ENCODE assay signal across 7 mouse cellular contexts in the genomic region with DNA sequence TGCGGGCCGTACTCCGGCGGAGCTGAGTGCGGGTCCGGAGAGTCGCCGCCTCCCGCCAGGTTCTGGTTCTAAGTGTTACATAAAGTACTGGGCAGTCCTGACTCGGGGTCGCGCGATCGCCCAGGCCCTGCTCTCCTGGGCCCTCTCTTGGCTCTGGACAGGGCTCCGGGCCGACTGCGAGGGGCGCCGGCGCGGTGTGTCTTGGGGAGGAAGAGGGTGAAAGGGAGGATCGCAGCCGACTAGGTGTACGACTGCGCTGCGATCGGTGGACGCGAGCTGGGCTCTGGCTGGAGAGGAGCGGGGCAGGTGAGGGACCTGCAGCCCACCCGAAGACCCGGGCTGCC. TPM values are rescaled to one million over a fixed set of nuclear protein-coding genes. Genes with fewer than 3 reads are reported as not detected.
A peak's percentile ranks its signal among the peaks of the same experiment; 100 is the strongest.
DNase-seq lines count a peak whose midpoint lies in the region; ATAC-seq and TF ChIP-seq lines count a peak whose summit lies in the region.

No protein-coding gene starts in this region.

- H3K4me2 ChIP-seq in embryonic facial prominence, embryonic 11.5 days (ENCODE audit: low read depth, low read length) = peak overlapping the region; percentile 74
- H3K4me2 ChIP-seq in liver, postnatal 0 days (ENCODE audit: low read depth, low read length) = peak overlapping the region; percentile 97

- TF ChIP-seq EP300 in liver, postnatal 0 days (IDR thresholded peaks at IDR 0.05; ENCODE audit: low read depth) = no peak

- WGBS in lung, adult 2 months = under 1% methylated on average over 32 of the region's 32 CpGs
- under 1% methylated on average over 30 of the region's 32 CpGs for WGBS in embryonic facial prominence, embryonic 11.5 days
- under 1% methylated on average over 32 of the region's 32 CpGs for WGBS in hindbrain, embryonic 10.5 days
- WGBS in liver, postnatal 0 days (ENCODE audit: insufficient replicate concordance) = 0% methylated on average over 28 of the region's 32 CpGs

- no peak for ATAC-seq in embryonic facial prominence, embryonic 11.5 days (replicated peaks; ENCODE audit: insufficient number of reproducible peaks, low FRiP score, low TSS enrichment, low read depth)
- ATAC-seq in liver, postnatal 0 days = no peak; the same call in 1 of the 2 replicates

- H3K27ac ChIP-seq in embryonic facial prominence, embryonic 11.5 days (replicated peaks; ENCODE audit: low read depth, low read length) = peak overlapping the region; percentile 98
- H3K27ac ChIP-seq in hindbrain, embryonic 10.5 days = peak overlapping the region; percentile 99
- peak overlapping the region; percentile 99 for H3K27ac ChIP-seq in liver, postnatal 0 days (ENCODE audit: low read depth)

- TF ChIP-seq POLR2A in lung, adult 2 months (IDR thresholded peaks at IDR 0.05; ENCODE audit: borderline replicate concordance, extremely low read depth, low read depth, low read length) = no peak

- peak overlapping the region; percentile 96 for H3K9ac ChIP-seq in embryonic facial prominence, embryonic 11.5 days (replicated peaks; ENCODE audit: low read length)
- H3K9ac ChIP-seq in liver, postnatal 0 days (replicated peaks) = peak overlapping the region; percentile 96

- peaks cover 6% of the 10 kb centered on the region for H3K4me1 ChIP-seq in lung, adult 2 months (ENCODE audit: control insufficient read depth, insufficient read depth, low read length)
- no peaks in the 10 kb centered on the region for H3K4me1 ChIP-seq in embryonic facial prominence, embryonic 11.5 days (ENCODE audit: control insufficient read depth, insufficient read depth, low read length)
- H3K4me1 ChIP-seq in hindbrain, embryonic 10.5 days (replicated peaks) = peaks cover 30% of the 10 kb centered on the region
- peaks cover 19% of the 10 kb centered on the region for H3K4me1 ChIP-seq in liver, postnatal 0 days (ENCODE audit: insufficient read depth)

- no peaks in the 10 kb centered on the region for H3K9me3 ChIP-seq in embryonic facial prominence, embryonic 11.5 days (replicated peaks; ENCODE audit: control insufficient read depth, low read length)
- no peaks in the 10 kb centered on the region for H3K9me3 ChIP-seq in hindbrain, embryonic 10.5 days
- no peaks in the 10 kb centered on the region for H3K9me3 ChIP-seq in liver, postnatal 0 days (ENCODE audit: low read length)

- peaks cover 4% of the 10 kb centered on the region for H3K36me3 ChIP-seq in embryonic facial prominence, embryonic 11.5 days (replicated peaks; ENCODE audit: control insufficient read depth, insufficient read depth, low read depth, low read length)
- H3K36me3 ChIP-seq in hindbrain, embryonic 10.5 days = peaks cover 22% of the 10 kb centered on the region
- peaks cover 15% of the 10 kb centered on the region for H3K36me3 ChIP-seq in liver, postnatal 0 days (replicated peaks; ENCODE audit: insufficient read depth, low read length)

- no peak for TF ChIP-seq CTCF in lung, adult 2 months (IDR thresholded peaks at IDR 0.05; ENCODE audit: insufficient read depth, low read length)
- no peak for TF ChIP-seq CTCF in liver, postnatal 0 days (IDR thresholded peaks at IDR 0.05; ENCODE audit: low read depth)

- no peaks in the 10 kb centered on the region for H3K27me3 ChIP-seq in embryonic facial prominence, embryonic 11.5 days (ENCODE audit: control insufficient read depth, insufficient read depth, low read length)
- H3K27me3 ChIP-seq in hindbrain, embryonic 10.5 days (ENCODE audit: insufficient read depth, poor library complexity, severe bottlenecking) = no peaks in the 10 kb centered on the region
- no peaks in the 10 kb centered on the region for H3K27me3 ChIP-seq in liver, postnatal 0 days (ENCODE audit: insufficient read depth, low read length)

- H3K4me3 ChIP-seq in lung, adult 2 months (replicated peaks; ENCODE audit: extremely low read depth, low read depth, low read length) = peak overlapping the region; percentile 87
- H3K4me3 ChIP-seq in embryonic facial prominence, embryonic 11.5 days (ENCODE audit: low read depth, low read length) = peak overlapping the region; percentile 97
- peak overlapping the region; percentile 99 for H3K4me3 ChIP-seq in hindbrain, embryonic 10.5 days
- H3K4me3 ChIP-seq in liver, postnatal 0 days (ENCODE audit: low read depth, low read length) = peak overlapping the region; percentile 94

- DNase-seq in lung, adult 2 months = no peak
- no peak for DNase-seq in lung, postnatal 4 days
- DNase-seq in embryonic facial prominence, embryonic 11.5 days (ENCODE audit: low spot score) = no peak
- no peak for DNase-seq in hindbrain, embryonic 10.5 days (ENCODE audit: low spot score)
- DNase-seq in liver, postnatal 0 days = no peak
- no peak for DNase-seq in spleen, adult 18-20 months
- DNase-seq in layer of hippocampus, postnatal 36 days = no peak

RNA-seq across cellular contexts. Expression of a gene that starts 2.0 kb away (rescaled TPM):
- polyA plus RNA-seq in lung, adult 2 months (2012; rRNA removed) = 18.5 and 21.5 TPM in 2 replicates
- polyA plus RNA-seq in embryonic facial prominence, embryonic 11.5 days (2014; fragmentation: Nextera tagmentation; extraction: Ambion mirVana) = 40.1 and 42.7 TPM in 2 replicates
- 31.0 and 31.3 TPM in 2 replicates for polyA plus RNA-seq in hindbrain, embryonic 10.5 days (2016; fragmentation: Nextera tagmentation; extraction: Ambion mirVana)
- 12.6 and 14.5 TPM in 2 replicates for polyA plus RNA-seq in liver, postnatal 0 days (2015; fragmentation: Nextera tagmentation; extraction: Ambion mirVana)
- total RNA-seq in layer of hippocampus, postnatal 36 days (2021) = 10 to 100 TPM; 35.3 to 42.6 TPM

RNA-seq across cellular contexts. Expression of a gene that starts 6.8 kb away (rescaled TPM):
- polyA plus RNA-seq in lung, adult 2 months (2012; rRNA removed) = 38.8 and 48.4 TPM in 2 replicates
- 15.7 and 18.6 TPM in 2 replicates for polyA plus RNA-seq in embryonic facial prominence, embryonic 11.5 days (2014; fragmentation: Nextera tagmentation; extraction: Ambion mirVana)
- polyA plus RNA-seq in hindbrain, embryonic 10.5 days (2016; fragmentation: Nextera tagmentation; extraction: Ambion mirVana) = 18.9 and 19.5 TPM in 2 replicates
- 7.2 and 8.4 TPM in 2 replicates for polyA plus RNA-seq in liver, postnatal 0 days (2015; fragmentation: Nextera tagmentation; extraction: Ambion mirVana)
- total RNA-seq in layer of hippocampus, postnatal 36 days (2021) = 10 to 100 TPM; 22.3 to 24.8 TPM
